Mouse (Mus musculus) embryonic fibroblast, embryonic 13.5 days (primary cell): ENCODE results near the gene Cd200r3.

Experiments used
- CTCF ChIP-seq: IDR thresholded peaks from 2 replicates; pipeline ENCODE4 v1.5.1; 2011; ENCODE audit warnings: mild to moderate bottlenecking, control low read depth, low read length, moderate library complexity, borderline replicate concordance; ENCODE audit not compliant: insufficient read depth
- POLR2A ChIP-seq: IDR thresholded peaks from 2 replicates; pipeline ENCODE4 v1.6.1; 2011; ENCODE audit warnings: low read depth, mild to moderate bottlenecking, control low read depth, low read length, moderate library complexity

- no peak for TF ChIP-seq POLR2A
- TF ChIP-seq CTCF: no peak
These were observed 66.2 kb downstream of the Cd200r3 start for GRCm38 (mm10) chr16:45009634-45010033.
